Mouse (Mus musculus) embryonic facial prominence, embryonic 13.5 days (tissue): ENCODE measurements around the gene Babam2. TPM values are rescaled to one million over a fixed set of nuclear protein-coding genes. Genes with fewer than 3 reads are reported as not detected.

Experiments used
- ATAC-seq: fragments of 200-750 bp; cut with Nextera tagmentation; 2 replicates; pipeline ENCODE4 v1.8.0; 2017; ENCODE audit warnings: low read depth; ENCODE audit not compliant: insufficient number of reproducible peaks, insufficient read depth, low FRiP score, low TSS enrichment
- H3K27ac ChIP-seq: fragments of 300-500 bp; sonication (generic); 2 replicates; pipeline ENCODE4 v1.5.1; 2015; ENCODE audit warnings: moderate library complexity, mild to moderate bottlenecking, inconsistent platforms
- H3K27me3 ChIP-seq: fragments of 300-500 bp; sonication (generic); 2 replicates; pipeline ENCODE4 v1.6.1; 2015; ENCODE audit warnings: mild to moderate bottlenecking, inconsistent platforms
- H3K36me3 ChIP-seq: fragments of 300-500 bp; sonication (generic); 2 replicates; pipeline ENCODE4 v1.6.1; 2015; ENCODE audit warnings: mild to moderate bottlenecking, inconsistent platforms
- H3K4me1 ChIP-seq: fragments of 300-500 bp; sonication (generic); 2 replicates; pipeline ENCODE4 v1.6.1; 2015; ENCODE audit warnings: inconsistent platforms
- H3K4me2 ChIP-seq: fragments of 300-500 bp; sonication (generic); 2 replicates; pipeline ENCODE4 v1.6.1; 2015; ENCODE audit warnings: moderate library complexity, mild to moderate bottlenecking, inconsistent platforms
- H3K4me3 ChIP-seq: fragments of 300-500 bp; sonication (generic); 2 replicates; pipeline ENCODE4 v1.5.1; 2015; ENCODE audit warnings: mild to moderate bottlenecking, inconsistent platforms
- H3K9ac ChIP-seq: fragments of 300-500 bp; sonication (generic); 2 replicates; pipeline ENCODE4 v1.6.1; 2015; ENCODE audit warnings: mild to moderate bottlenecking, inconsistent platforms
- H3K9me3 ChIP-seq: fragments of 300-500 bp; sonication (generic); 2 replicates; pipeline ENCODE4 v1.6.1; 2016; ENCODE audit warnings: inconsistent platforms
- WGBS: fragments of 180-500 bp; shearing (Covaris S2); methylation state at CpG from one replicate; pipeline ENCODE4 v1.1.7; 2015; ENCODE audit warnings: mixed read lengths; 5-methylcytosine and 5-hydroxymethylcytosine counted together
- microRNA-seq: library from miRNA; unstranded; fragments of <30 nt; microRNA quantifications from one replicate; pipeline ENCODE4, GENCODE M21; 2016
- polyA plus RNA-seq: library from polyadenylated mRNA; unstranded; fragments of >200 nt; fragmentation: Nextera tagmentation; extraction: Ambion mirVana; gene quantifications from 2 replicates; pipeline ENCODE4 v1.2.1, GENCODE M21; 2015

Babam2 gene
- polyA plus RNA-seq, 1 experiment from 2014 or later, result 50.1 TPM

DNA sequence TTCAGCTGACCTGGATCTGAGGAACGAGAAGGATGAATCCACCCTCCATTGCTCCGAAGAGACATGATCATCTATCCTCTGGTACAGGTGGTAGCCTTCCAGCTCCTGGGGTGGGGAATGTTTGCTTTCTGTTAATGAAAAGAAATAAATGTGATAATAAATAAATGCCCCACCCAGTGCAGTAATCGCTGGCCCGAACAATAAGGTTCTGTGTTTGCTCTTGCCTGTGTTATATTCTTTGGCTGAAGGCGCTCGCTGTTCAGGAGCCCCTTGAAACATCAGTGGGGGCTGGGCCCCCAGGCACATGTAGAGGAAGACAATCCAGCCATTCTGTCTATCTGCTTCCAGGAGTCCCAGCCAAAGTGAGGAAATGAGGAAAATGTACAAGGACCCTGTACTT is 427.5 kb downstream of the Babam2 start:
- Histone ChIP-seq H3K4me3 (no peak overlapping the region), H3K9me3 (no peaks in the 10 kb centered on the region), H3K4me2 (no peak overlapping the region), H3K36me3 (no peaks in the 10 kb centered on the region), H3K9ac (no peak overlapping the region), H3K27ac (no peak overlapping the region), H3K4me1 (peaks cover 35% of the 10 kb centered on the region), H3K27me3 (no peaks in the 10 kb centered on the region)
- no peak for ATAC-seq
- 68% methylated on average over 6 of the region's 6 CpGs for WGBS

DNA sequence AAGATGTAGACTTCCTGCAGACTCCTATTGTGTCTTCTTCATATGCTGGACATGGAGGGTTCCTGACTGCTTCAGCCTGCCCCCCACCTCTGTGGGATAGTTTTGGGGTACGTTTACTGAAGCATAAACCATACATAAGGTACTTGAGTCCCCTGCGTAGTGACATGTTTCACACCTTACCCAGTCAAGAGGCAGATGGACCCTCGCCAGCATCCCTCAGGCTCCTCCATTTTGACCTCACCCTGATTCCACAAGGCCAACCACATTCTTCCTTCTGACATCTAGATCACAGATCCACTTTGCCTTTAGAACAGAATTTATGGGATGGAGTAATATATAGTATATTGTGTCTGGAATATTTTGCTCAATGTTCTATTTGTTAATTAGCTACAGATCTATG is 429.7 kb downstream of the Babam2 start:
- Histone ChIP-seq H3K9ac (no peak overlapping the region), H3K27me3 (peaks cover 12% of the 10 kb centered on the region; the same call in 1 of the 2 replicates), H3K4me1 (peaks cover 16% of the 10 kb centered on the region; the same call in 1 of the 2 replicates), H3K9me3 (no peaks in the 10 kb centered on the region), H3K36me3 (no peaks in the 10 kb centered on the region), H3K4me3 (no peak overlapping the region), H3K27ac (no peak overlapping the region), H3K4me2 (no peak overlapping the region)
- 79% methylated on average over 3 of the region's 3 CpGs for WGBS
- ATAC-seq, result no peak

DNA sequence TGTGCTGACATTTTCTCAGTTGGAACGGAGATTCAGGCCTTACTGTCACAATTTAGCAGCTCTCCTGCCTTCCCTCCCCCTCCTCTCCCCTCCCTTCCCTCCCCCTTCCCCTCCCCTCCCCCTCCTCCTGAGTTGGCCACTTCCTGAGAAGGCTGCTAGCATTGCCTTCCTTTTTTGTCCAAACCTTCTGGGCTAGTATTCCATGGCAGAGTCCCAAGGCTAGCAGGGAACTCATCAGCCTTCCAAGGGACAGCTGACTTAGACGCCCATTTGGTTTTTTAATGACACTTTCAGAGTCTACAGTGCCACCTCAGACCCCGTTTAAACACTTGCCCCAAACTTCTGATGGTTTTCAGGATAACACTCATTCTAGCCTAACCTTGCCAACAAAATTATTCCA is 430.4 kb downstream of the Babam2 start:
- no peak overlapping the region for H3K9ac ChIP-seq
- peaks cover 12% of the 10 kb centered on the region; the same call in 1 of the 2 replicates for H3K27me3 ChIP-seq
- 47% methylated on average over 3 of the region's 3 CpGs for WGBS
- no peak overlapping the region for H3K4me3 ChIP-seq
- no peak for ATAC-seq
- no peak overlapping the region for H3K27ac ChIP-seq
- H3K36me3 ChIP-seq, result no peaks in the 10 kb centered on the region
- H3K4me1 ChIP-seq, result peaks cover 18% of the 10 kb centered on the region; the same call in 1 of the 2 replicates
- H3K9me3 ChIP-seq, result no peaks in the 10 kb centered on the region
- no peak overlapping the region for H3K4me2 ChIP-seq

DNA sequence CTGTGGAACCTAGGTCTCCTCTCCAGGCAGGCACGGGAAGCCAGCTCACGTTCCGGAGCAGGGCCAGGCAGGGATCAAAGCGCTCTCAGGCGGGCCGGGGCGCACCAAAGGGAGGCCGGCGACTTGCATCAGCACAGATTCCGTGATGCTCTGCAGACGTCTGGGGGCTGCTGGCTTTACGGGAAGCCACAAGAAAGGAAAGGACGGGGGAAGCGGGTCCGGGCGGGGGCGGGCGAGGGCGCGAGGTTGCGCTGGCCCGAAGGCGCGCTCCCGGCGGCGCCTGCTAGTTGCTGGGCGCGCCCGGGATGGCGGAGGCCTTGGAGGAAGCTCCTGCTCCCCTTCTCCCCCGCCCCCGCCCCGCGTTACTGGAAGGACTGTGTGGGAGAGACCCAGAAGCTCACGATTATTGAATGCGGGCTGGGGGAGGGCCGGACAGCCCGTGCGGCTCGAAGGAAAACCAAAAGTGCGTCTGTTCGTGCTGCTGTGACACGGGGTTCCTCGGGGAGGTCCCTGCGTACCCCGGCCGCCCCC is 435.6 kb downstream of the Babam2 start:
- no peak for ATAC-seq
- WGBS, result under 1% methylated on average over 43 of the region's 48 CpGs
- H3K9ac ChIP-seq, result peak overlapping the region; percentile 76

DNA sequence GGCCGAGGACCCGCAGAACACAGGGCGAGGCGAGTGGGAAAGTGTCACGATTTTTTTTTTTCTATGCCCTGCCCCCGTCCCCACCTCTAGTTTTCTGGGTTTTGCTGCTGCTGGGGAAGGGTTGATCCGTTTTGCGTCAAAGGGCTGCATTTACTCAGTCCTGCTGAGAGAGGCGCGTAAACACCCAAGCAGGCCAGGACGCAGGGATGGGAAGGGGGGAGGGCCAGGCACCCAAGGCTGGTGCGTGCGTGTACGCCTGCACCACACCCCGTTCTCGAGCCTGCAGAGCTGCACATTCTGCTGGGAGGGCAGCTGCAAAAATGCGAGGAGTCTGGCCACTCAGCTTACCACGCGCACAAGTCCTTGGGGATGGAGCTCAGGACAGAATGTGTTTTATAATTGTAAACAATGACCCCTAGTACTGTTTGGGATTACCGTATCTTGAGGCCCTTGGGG is 436.1 kb downstream of the Babam2 start:
- Histone ChIP-seq H3K27me3 (peaks cover 12% of the 10 kb centered on the region; the same call in 1 of the 2 replicates), H3K9me3 (no peaks in the 10 kb centered on the region), H3K4me3 (peak overlapping the region; percentile 77), H3K9ac (peak overlapping the region; percentile 76), H3K27ac (peak overlapping the region; percentile 98), H3K4me2 (peak overlapping the region; percentile 80), H3K36me3 (no peaks in the 10 kb centered on the region), H3K4me1 (peaks cover 36% of the 10 kb centered on the region)
- 0% methylated on average over 20 of the region's 20 CpGs for WGBS
- ATAC-seq, result no peak

More for the DNA sequence above, 435.6 kb downstream of the Babam2 start:
- H3K27me3 ChIP-seq, result peaks cover 12% of the 10 kb centered on the region; the same call in 1 of the 2 replicates
- peak overlapping the region; percentile 80 for H3K4me2 ChIP-seq
- peak overlapping the region; percentile 77 for H3K4me3 ChIP-seq
- H3K4me1 ChIP-seq, result peaks cover 31% of the 10 kb centered on the region
- no peaks in the 10 kb centered on the region for H3K36me3 ChIP-seq
- no peaks in the 10 kb centered on the region for H3K9me3 ChIP-seq
- peak overlapping the region; percentile 98 for H3K27ac ChIP-seq

DNA sequence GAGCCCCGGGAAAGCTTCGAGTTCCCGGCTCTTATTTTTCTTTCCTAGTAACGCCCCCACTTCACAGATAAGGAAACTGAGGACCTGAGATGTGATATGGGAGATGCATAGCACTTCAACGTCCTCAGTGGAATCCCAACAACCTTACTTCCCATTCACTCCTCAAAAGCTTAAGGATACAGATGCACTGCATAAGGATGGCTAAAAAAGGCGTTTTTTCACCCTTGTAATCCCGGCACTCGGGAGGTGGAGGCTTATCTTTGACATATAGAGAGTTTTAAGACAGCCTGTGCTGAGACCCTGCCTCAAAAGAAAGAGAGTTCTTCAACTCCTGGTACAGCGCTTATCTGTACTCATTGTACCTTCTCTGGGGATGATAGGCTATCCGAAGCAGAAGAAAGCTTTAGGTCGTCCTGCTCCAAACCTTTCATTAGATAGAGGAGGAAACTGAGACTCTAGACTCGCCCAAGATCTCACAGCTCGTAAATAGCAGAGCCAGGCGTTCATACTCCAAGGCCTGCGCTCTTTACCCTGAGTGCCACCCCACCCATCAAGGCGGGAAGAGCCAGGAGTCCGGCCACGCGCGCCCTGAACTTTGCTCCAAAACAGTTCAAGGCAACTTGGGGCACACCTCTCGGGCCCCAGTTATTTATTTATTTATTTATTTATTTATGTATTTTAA is 436.7 kb downstream of the Babam2 start:
- no peaks in the 10 kb centered on the region for H3K9me3 ChIP-seq
- H3K9ac ChIP-seq, result peak overlapping the region; percentile 76
- 4% methylated on average over 21 of the region's 21 CpGs for WGBS
- no peak for ATAC-seq
- peak overlapping the region; percentile 80 for H3K4me2 ChIP-seq
- H3K27me3 ChIP-seq, result peaks cover 12% of the 10 kb centered on the region; the same call in 1 of the 2 replicates
- H3K4me1 ChIP-seq, result peaks cover 42% of the 10 kb centered on the region
- H3K36me3 ChIP-seq, result no peaks in the 10 kb centered on the region
- peak overlapping the region; percentile 77 for H3K4me3 ChIP-seq
- H3K27ac ChIP-seq, result peak overlapping the region; percentile 98

Small RNAs within 50 kb of the gene (microRNA-seq; reads per million reads assigned to microRNA genes)
- not detected for gene Mir3473e

Other genes starting within 250 kb of the Babam2 start
- 68.7 and 82.2 TPM in 2 replicates for gene Zfp512, start 245.3 kb upstream of the Babam2 start, polyA plus RNA-seq
- not detected in 2 replicates for gene 4930548H24Rik, start 211.9 kb upstream of the Babam2 start, polyA plus RNA-seq
- 70.6 and 75.4 TPM in 2 replicates for gene Gpn1, start 202.9 kb upstream of the Babam2 start, polyA plus RNA-seq
- 36.3 and 37.4 TPM in 2 replicates for gene Slc4a1ap, start 170.7 kb upstream of the Babam2 start, polyA plus RNA-seq
- gene Supt7l, start 169.9 kb upstream of the Babam2 start, polyA plus RNA-seq, result 29.1 and 29.8 TPM in 2 replicates
- 279 and 345 TPM in 2 replicates for gene Mrpl33, start 100.7 kb upstream of the Babam2 start, polyA plus RNA-seq
- 2.6 and 3.2 TPM in 2 replicates for gene Rbks, start 57 bp upstream of the Babam2 start, polyA plus RNA-seq